Mouse (Mus musculus) liver, postnatal 0 days (tissue): Measurements from ENCODE around the gene Acvr1b.

ENCODE experiments used
- CTCF ChIP-seq: sonication (generic); IDR thresholded peaks from 2 replicates; pipeline ENCODE4 v1.5.1; 2016; ENCODE audit warnings: antibody characterized with exemption, low read depth
- EP300 ChIP-seq: IDR thresholded peaks from 2 replicates; pipeline ENCODE4 v1.6.1; 2016; ENCODE audit warnings: antibody characterized with exemption, low read depth, mild to moderate bottlenecking

- TF ChIP-seq CTCF (no peak), EP300 (no peak)
These were observed 68.0 kb downstream of the Acvr1b start for GRCm38 (mm10) chr15:101241853-101242252.
